Mouse (Mus musculus) CD4-positive helper T cell, adult 2 months (primary cell): ENCODE measurements around the gene Tdrd5.
A peak's percentile ranks its signal among the peaks of the same experiment; 100 is the strongest.
"Not testable (repeated sequence)": the region's sequence is repeated elsewhere in the genome, so short reads cannot be mapped to it uniquely, and the experiment has no call there.

Experiments
- DNase-seq: peaks from one replicate; pipeline ENCODE4 v3.0.0-alpha.2; 2012; ENCODE audit warnings: low read depth, missing footprints, low spot score

The Tdrd5 gene

DNA sequence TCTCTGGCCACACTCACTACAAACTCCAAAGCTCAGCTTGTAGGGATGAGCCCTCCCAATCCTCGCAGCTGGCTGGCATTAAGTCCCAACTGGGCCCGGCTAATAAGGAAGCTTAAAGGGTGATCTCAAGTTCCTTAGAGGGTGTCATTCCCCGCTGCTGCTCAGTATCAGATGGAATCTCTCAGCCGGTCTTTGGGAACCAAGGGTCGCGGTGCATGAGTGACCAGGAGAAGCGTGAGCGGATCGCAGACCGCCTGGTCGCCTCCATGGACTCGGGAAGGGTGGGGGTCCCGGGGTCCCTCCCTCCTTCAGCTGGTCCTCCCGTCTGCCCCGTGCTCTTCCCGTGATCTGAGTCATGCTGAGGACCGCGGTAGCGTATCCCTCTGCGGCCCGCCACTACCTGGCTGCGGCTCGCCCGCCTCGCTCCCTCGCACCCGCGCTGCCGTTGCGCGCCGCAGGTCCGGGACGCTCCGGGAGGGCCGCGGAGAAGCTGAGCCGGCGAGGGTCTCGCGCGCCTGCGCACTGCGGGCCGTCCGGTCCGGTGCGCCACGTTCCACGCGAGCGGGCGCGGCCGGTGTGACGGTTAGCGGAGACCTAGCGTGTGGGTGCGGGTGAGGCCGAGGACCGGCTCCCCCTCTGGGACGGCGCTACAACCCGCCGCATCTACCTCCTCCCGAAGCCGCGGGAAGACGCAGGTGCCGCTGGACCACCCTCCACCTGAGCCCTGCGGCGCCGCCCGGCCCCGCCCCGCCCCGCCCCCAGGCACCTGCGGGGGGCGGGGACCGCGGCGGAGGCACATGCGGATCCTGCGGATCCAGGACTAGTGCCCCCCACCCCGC is at the start of gene Tdrd5:
Gene Tdrd5, minus strand, starts transcription at position 754 of the 839 bp plus-strand sequence.
- DNase-seq: peak; percentile 22

DNA sequence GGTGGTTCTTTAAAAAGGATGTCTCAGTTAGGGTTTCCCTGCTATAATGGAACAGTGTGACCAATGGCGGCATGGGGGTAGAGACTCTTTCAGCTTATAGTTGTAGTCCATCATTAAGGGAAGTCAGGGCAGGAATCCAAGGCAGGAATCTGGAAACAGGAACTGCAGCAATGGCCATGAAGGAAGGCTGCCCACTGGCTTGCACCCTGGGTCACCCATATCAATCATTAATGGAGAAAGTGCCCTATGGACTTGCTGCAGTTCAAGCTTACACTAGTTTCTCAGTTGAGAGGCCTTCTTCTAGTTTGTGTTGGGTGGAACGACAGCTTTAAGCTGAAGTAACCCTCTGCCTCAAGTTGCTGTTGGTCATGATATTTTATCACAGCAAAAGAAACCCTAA is 49.0 kb upstream of the Tdrd5 start:
- DNase-seq: no peak

DNA sequence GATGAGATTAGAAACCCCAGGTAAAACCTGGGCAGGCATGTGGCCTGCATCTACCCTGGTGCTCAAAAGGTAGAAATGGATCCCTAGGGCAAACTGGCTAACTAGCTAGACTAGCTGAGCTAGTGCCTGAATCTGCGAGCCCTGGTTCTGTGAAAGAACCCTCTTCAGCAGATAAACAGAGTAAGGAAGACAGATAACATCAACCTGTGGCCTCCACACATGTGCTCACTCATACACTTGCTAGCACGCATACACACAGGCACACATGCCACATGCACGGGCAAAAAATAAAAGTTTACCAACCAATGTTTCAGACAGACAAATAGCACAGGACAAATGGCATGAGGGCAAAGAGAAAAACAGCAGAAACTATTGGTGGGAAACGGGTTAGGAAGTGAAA is 47.0 kb upstream of the Tdrd5 start:
- no peak for DNase-seq

DNA sequence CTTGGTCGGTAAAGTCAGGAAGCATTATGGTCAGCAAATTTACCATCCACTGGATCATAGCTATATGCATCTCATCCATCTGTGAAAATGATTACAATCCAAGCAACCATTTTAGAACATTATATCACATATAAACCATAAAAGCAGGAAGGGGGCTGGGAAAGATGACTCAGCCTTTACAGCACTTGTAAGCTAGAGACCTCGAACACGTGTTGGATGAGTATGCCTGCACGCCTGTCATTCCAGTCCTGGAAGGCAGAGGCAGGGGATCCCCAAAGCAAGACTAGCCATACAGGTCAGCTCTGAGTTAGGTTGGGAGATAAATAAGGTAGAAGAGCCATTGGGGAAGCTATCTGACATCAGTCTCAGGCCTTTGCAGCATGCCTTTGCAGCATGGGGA is 45.6 kb upstream of the Tdrd5 start:
- DNase-seq: no peak

DNA sequence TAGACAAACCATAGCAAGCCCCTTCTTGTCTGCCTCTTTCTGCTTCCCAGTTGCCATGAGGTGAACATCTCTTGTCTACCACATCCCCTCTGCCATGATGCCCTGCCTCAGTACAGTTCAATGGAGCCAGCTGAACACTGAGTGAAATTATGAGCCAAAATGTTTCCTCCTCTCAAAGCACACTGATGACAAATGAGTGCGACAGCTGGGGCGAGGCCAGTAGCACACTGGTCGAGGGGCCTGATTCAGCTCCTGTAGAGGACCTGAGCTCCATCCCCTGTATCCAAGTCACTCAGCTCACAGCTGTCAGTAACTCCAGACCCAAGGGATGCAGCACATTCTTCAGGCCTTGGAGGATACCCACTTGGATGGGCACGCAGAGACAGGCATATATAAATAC is 42.2 kb upstream of the Tdrd5 start:
- no peak for DNase-seq

DNA sequence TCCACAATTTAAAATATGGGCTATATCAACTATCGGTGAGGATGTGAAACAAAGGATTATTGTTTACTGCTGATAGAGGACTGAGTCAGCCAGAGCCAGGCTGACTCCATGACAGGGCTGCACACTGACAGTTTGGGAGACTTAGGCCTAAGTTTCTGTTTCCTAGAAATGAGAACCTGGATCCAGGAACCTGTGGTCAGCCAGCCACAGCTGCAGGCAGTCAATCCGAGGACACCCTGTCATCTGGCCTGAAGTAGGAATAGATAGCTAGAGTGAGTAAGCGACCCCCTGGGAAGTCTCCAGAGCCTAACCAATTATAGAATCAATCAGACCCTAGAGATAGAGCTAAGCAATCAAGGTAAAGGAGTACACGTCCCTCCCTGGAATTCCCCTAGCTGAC is 41.0 kb upstream of the Tdrd5 start:
- DNase-seq: no peak

DNA sequence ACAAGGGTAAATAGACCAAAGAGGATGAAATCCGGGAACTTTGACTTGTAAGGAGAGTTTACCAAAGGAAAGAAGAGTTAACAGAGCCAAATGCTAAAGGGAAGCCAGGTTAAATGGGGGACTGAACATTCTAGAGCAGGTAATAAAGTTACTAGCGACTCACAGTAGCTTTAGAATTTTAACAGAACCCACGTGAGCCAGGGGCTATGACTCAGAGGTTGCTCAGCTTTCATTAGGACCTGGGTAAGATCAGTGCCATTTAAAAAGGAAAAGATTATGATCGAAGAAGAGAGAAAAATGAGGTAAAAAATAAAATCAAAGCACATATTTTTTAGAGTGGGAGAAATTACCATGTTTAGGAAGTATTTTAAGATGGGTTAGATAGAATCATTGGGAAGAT is 37.4 kb upstream of the Tdrd5 start:
- DNase-seq: no peak

DNA sequence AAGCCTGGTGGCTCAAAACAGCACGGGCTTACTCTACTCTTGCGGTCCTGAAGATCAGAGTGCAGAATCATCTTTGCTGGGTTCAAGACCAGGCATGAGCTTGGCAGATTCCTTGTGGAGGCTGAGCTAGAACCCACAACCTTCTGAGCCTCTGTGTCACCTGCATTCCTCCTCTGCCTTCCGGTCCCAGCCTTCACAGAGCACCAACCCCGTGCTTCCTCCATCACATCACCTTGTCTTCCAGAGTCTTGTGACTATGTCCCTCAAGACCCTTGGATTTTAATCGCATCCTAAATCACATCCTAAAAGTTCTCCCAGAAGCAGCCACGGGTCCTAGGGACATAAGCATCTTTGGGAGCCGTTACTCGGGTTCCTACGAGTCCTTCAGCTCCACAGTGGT is 19.7 kb upstream of the Tdrd5 start:
- DNase-seq: no peak

DNA sequence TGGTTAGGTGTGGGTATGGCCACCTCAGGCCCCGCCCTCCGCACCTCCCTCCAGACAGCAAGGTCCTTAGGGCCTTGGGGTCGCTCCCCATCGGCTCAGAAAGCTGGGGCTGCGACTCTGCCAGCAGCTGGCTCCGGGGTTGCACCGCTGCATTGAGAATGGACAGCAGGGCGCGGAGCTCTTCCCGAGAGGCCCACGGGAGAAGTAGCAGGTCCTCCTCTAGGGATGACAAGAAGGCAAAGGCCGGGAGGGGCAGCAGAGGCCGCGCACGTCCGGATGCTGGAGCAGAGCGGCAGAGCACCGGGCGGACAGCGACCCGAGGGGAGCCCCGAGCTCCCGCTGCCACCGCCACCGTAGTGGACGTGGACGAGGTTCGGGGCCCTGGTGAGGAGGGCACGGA is 7.2 kb upstream of the Tdrd5 start, which contains the start of gene Nphs2:
Gene Nphs2, plus strand, starts transcription at position 98 of the 400 bp plus-strand sequence.
- no peak for DNase-seq

DNA sequence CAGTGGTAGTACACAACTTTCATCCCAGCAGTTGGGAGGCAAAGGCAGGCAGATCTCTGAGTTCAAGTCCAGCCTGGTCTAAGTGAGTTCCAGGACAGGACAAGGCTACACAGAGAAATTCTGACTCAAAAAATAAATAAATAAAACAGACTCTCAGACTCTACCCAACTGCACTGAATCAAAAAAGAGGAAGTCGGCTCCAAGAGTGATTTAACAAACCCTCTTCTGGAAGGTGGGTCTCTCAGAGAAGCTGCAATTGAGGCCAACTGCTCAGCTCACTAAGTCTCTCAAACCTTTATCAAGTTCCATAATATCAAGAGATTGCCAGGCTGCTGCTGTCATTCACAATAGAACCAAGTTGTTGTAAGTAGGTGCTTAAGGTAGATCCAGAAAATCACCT is 5.1 kb upstream of the Tdrd5 start:
- no peak for DNase-seq

DNA sequence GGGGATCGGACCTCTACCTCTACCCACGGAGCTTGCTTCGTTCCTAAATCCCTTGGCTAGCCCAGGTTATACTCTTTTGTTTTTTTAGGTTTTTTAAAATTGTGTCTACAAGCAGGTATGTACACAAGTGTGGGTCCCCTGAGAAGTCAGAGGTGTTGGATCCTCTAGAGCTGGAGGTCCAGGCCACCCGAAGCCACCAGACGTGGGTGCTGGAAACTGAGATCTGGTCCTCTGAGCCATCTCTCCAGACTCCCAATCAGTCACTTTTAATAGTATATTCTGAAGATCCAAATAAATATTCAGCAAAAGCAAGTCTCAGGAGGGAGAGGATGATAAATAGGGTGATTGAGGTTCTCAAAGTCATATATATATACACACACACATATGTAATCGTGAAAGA is 13.4 kb downstream of the Tdrd5 start:
- no peak for DNase-seq

DNA sequence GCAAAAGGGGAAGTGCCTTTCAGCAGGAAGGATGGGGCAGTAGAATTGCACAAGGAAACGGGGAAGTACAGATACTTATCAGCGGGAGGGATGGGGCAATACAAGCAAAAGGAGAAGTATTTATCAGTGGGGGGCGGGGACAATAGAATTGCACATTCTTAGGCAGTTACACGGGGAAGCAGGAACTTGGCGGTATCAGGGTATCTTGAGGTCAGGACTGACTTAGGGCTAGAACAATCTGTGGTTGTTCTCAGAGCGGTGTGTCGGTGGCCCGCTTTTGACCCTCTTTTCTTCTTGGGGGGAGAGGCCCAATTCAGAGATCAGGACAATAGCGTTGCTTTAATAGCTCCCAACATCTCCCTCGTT is 14.3 kb downstream of the Tdrd5 start:
- DNase-seq: not testable (repeated sequence)

DNA sequence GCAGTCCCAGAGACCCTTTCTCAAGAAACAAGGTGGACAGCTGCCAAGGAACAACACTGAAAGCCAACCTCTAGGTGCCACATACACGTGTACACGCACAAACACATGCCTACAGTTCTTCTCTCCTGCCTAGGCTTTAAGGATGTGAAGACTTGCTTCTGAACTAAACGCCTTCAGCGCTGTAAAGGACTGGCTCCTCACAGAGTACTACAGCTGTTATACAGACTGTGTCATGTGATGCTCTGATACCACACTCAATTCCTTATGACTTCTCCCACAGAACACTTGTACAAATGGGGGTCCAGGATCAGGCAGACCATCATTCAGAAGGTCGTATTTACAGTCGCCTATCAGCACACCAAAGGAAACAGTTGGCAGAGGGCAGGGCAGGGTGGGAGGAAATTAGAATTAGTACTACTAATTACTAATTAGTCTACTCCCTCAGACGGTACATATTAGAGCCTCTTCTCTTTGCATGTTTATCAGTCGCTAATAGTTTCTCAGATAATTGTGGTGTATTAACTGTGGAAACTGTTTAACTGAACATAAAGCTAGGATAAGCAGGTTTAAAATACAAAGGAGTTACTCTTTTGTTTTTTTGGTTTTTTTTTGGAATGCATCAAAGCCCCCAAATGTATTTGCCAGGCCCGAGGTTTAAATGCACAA is 14.8 kb downstream of the Tdrd5 start:
- no peak for DNase-seq

DNA sequence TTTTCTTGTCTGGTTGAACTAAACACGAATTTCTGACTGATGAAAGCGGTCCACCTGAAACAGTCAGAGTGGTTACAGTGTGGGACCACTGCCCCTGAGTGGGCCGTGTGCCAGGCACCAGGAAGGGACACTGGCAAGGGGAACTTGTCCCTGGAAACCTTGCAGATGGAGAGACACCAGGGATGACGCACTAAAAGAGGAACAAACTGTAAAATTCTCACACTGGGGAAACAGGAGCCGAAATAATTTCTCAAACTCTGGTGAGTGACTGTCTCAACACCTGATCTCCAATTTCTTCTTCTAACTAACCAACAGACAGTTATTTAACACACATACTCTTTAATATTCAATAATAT is 17.9 kb downstream of the Tdrd5 start:
- no peak for DNase-seq

DNA sequence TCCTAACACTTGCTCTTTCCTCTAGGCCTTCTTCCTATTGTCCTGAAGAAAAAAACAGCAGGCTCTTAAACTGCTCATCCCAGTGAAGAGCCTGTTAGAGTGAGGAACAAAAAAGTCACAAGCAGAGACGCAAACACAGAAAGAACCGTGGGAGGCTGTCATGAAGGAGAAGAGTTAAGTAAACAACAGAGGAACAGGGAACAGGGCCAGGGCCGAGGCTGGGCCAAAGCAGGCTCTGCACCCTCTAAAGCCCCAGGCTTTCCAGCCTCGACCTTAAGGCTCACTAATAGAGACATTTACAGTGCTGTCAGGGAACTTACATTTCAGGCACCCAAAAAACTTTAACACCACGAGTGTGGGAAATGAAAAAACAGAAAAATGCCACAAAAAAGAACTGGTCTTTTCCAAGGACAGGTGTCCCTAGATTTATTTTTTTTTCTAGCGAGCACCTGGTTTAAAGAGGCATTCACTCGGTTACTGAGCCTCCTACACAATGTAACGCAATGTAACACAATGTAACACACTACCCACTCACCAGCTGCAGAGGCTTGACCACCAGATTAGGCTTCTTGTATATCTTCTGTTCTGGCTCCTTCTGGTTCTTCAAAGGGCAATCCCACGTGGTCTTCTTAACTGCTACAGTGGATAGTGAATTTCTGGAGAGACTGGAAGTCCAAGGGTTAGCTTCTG is 18.5 kb downstream of the Tdrd5 start:
- DNase-seq: no peak

DNA sequence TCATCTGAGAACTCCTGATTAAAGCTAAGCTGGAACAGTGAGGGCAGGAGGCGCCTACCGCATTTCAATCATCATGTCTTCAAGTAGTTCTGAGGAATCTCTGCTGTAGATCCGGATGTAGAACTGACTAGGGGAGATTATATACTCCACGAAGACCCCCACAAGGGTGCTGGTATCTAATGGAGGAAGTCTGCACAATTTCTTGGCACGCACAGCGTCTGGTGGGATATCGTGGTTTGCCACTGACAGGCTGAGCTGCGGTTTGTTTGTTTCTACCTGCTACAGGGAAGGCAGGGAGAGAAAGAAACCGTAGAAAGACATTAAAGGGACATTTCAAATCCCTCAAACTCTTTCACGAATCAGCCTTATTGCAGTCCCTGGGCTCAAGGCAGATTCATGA is 19.3 kb downstream of the Tdrd5 start:
- peak; percentile 11 for DNase-seq

DNA sequence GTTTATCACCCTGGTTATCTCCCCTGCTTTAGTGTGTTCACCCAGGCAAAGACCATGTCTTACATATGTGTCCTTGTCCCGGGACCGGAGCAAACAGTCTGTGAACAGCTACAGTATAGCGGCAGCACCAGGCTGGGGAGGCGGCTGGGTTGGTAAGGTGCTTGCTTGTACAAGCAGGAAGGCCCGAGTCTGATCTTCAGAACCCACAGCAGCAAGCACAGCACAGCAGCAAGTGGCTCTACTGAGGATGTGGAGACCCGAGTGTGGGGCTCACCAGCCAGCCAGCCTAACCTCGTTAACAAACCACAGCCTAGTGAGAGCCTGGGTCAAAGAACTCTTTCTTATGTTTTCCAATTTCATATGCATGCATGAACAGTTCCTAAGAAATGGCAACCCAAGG is 23.3 kb downstream of the Tdrd5 start:
- peak; percentile 12 for DNase-seq

DNA sequence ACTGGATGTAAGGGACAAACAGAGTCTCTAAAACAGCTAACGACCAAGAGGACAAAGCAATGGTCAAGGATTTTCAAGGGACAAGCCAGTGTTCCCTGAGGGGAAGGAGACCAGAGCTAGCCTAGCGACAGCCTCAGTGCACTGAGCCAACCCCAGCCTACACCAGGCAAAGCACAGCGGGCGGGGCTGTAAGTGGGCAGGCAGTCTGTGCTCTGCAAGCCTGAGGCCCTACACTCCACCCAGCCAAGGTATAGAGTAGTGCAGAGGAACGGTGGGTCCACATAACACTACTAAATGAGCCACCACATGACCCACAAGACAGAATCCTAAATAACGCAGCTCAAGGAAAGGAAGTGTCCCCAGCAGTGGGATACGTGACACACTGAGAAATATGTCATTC is 29.8 kb downstream of the Tdrd5 start:
- no peak for DNase-seq

DNA sequence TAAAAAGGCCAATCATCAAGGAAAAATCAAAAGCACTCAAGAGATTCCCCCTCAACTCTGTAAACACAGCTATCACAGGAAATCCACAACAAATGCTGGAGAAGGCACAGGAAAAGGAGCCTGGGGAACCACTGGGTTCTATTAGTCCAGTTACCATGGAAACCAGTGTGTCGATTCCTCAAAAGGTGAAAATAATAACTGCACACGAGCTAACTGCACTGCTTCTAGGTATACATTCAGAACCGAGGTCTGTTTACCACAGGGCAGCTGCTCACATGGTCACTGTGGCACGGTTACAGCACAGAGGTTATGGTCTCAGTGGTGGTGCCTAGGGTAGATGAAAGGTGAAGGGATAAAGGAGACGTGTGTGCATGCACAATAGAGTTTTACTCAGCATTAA is 31.8 kb downstream of the Tdrd5 start:
- no peak for DNase-seq

DNA sequence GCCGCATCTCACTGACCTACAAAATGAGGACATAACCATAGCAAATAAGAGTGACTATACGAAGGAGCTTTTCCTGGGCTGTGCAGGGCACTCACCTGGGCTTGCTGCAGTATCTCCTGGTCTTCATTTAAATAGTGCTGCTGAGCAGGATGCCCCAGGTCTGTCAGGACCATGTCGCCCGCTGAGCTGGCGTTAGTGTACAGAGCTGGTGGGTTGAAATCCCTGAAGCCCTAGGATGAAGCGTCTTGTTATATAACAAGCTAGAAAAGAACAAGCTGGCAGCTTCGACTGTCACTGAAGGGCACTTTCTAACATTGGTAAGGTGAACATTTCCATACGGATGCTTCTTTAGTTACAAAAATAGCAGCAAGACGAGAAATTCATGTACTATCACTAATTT is 33.0 kb downstream of the Tdrd5 start:
- no peak for DNase-seq

DNA sequence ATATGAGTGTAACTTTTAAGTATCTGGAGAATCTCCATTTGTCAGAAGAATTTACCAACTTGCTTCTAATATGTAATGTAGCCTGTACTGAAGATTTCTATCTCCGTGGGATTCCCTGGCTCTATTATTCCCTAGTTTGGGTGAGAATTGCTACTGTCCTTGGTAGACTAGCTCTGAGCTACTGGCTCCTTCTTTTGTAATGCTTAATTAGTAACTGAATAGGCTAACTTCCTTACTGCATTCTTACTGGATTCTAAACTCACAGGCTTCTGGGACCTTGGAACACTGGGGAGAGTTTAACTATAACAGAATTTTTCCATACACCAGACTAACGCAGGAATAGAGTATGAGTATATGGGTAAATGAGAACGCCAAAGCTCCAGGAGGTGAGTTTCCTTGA is 34.9 kb downstream of the Tdrd5 start:
- not testable (repeated sequence) for DNase-seq

DNA sequence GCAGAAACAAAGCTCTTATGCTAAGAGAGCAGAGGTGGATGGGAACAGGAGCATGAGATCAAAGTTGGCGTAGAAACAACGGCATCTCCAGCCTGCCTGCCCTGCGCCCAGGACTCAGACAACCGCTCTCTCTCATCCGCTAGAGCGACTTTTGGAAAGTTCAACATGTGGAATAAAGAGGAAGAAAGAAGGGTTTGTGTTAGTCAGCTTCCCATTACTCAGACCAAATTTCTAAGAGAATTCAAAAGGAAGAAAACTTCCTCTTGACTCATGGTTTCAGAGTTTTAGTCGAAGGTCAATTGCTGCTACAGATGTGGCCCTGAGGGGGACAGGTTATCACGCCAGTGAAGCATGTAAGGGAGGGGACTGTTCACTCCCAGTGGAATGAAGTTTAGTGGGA is 39.5 kb downstream of the Tdrd5 start:
- DNase-seq: no peak

DNA sequence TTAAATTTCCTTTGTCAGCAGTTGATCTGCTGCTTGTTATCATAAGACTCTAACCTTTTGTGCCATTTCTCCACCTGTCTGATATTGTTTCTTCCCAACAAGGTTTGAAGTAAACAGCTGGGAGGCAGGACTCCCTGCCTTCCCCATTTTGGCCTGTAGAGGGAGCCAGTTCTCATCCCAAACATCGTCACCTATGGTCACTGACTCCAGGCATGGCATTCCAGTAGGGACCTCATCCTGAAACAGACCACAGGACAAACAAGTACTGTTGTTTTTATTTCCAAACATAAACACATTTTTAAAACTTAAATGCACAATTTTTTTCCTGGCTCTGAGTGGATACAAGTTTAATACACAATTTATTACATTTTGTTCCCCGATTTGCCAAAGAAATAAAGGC is 40.1 kb downstream of the Tdrd5 start:
- DNase-seq: peak; percentile 22
